Mouse (Mus musculus): ENCODE results near the gene Fryl. TPM values are rescaled to one million over a fixed set of nuclear protein-coding genes. Genes with fewer than 3 reads are reported as not detected.

Gene Fryl
- polyA plus RNA-seq, 1 experiment: 15.3 TPM

GRCm38 (mm10) chr5:72984091-72984490 lies 272.3 kb downstream of the Fryl start:
- no peak overlapping the region for H3ac ChIP-seq (ENCODE audit: control insufficient read depth, insufficient read length)
- no peaks in the 10 kb centered on the region for H3K79me2 ChIP-seq (ENCODE audit: control insufficient read depth, insufficient read depth)
- no peak overlapping the region for H3K4me3 ChIP-seq
- peaks cover 11% of the 10 kb centered on the region for H3K36me3 ChIP-seq (ENCODE audit: control insufficient read depth, insufficient read depth)
- no peaks in the 10 kb centered on the region for H3K27me3 ChIP-seq (ENCODE audit: control insufficient read depth, insufficient read depth, insufficient read length)
- no peak overlapping the region for H3K4me2 ChIP-seq (ENCODE audit: low read depth)
- no peak for TF ChIP-seq USF1 (IDR thresholded peaks at IDR 0.05; ENCODE audit: low read depth)

- Histone ChIP-seq H3K27me3 (ENCODE audit: control insufficient read depth, insufficient read depth, insufficient read length) (no peaks in the 10 kb centered on the region), H3K36me3 (ENCODE audit: control insufficient read depth, insufficient read depth) (peaks cover 26% of the 10 kb centered on the region), H3K4me2 (ENCODE audit: low read depth) (no peak overlapping the region), H3K79me2 (ENCODE audit: control insufficient read depth, insufficient read depth) (no peaks in the 10 kb centered on the region), H3K4me3 (no peak overlapping the region), H3ac (ENCODE audit: control insufficient read depth, insufficient read length) (no peak overlapping the region)
- TF ChIP-seq SRF (IDR thresholded peaks at IDR 0.05; ENCODE audit: control insufficient read depth, insufficient read length, low read depth): no peak
- no peak for TF ChIP-seq POLR2A (IDR thresholded peaks at IDR 0.05; ENCODE audit: insufficient read length, low read depth)
- TF ChIP-seq MAX (IDR thresholded peaks at IDR 0.05; ENCODE audit: low read depth): no peak
- TF ChIP-seq REST (IDR thresholded peaks at IDR 0.05; ENCODE audit: insufficient read depth, insufficient read length): no peak
- no peak for TF ChIP-seq USF1 (IDR thresholded peaks at IDR 0.05; ENCODE audit: low read depth)
- TF ChIP-seq MYOG (IDR thresholded peaks at IDR 0.05; ENCODE audit: control insufficient read depth in 1 of 3, insufficient read depth in 1 of 3, insufficient read length in 2 of 3, low read depth in 2 of 3): no peak
- TF ChIP-seq E2F4 (IDR thresholded peaks at IDR 0.05; ENCODE audit: insufficient read depth): no peak
- no peak for TF ChIP-seq TCF12 (IDR thresholded peaks at IDR 0.05; ENCODE audit: insufficient read depth, poor library complexity, severe bottlenecking)
- no peak for TF ChIP-seq TCF3 (IDR thresholded peaks at IDR 0.05; ENCODE audit: insufficient read length, low read depth)
- TF ChIP-seq POLR2AphosphoS2 (IDR thresholded peaks at IDR 0.05; ENCODE audit: insufficient read length, low read depth): no peak
- no peak for TF ChIP-seq MYOD1 (IDR thresholded peaks at IDR 0.05; ENCODE audit: control insufficient read depth in 1 of 3, insufficient read length in 2 of 3, low read depth in 2 of 3)
- no peak for TF ChIP-seq CEBPB (IDR thresholded peaks at IDR 0.05; ENCODE audit: insufficient read depth, poor library complexity, severe bottlenecking)
Measured at GRCm38 (mm10) chr5:72976539-72976938, 279.9 kb downstream of the Fryl start.

- no peaks in the 10 kb centered on the region for H3K79me2 ChIP-seq (ENCODE audit: control insufficient read depth, insufficient read depth)
- no peak overlapping the region for H3ac ChIP-seq (ENCODE audit: control insufficient read depth, insufficient read length)
- H3K4me2 ChIP-seq (ENCODE audit: low read depth): no peak overlapping the region
- H3K36me3 ChIP-seq (ENCODE audit: control insufficient read depth, insufficient read depth): peaks cover 27% of the 10 kb centered on the region
- H3K4me3 ChIP-seq: no peak overlapping the region
- no peaks in the 10 kb centered on the region for H3K27me3 ChIP-seq (ENCODE audit: control insufficient read depth, insufficient read depth, insufficient read length)
- TF ChIP-seq USF1 (IDR thresholded peaks at IDR 0.05; ENCODE audit: low read depth): no peak
- TF ChIP-seq CEBPB (IDR thresholded peaks at IDR 0.05; ENCODE audit: insufficient read depth, poor library complexity, severe bottlenecking): no peak
- TF ChIP-seq TCF12 (IDR thresholded peaks at IDR 0.05; ENCODE audit: insufficient read depth, poor library complexity, severe bottlenecking): no peak
- no peak for TF ChIP-seq TCF3 (IDR thresholded peaks at IDR 0.05; ENCODE audit: insufficient read length, low read depth)
- TF ChIP-seq MYOD1 (IDR thresholded peaks at IDR 0.05; ENCODE audit: control insufficient read depth in 1 of 3, insufficient read length in 2 of 3, low read depth in 2 of 3): no peak
- TF ChIP-seq MAX (IDR thresholded peaks at IDR 0.05; ENCODE audit: low read depth): no peak
- TF ChIP-seq MYOG (IDR thresholded peaks at IDR 0.05; ENCODE audit: control insufficient read depth in 1 of 3, insufficient read depth in 1 of 3, insufficient read length in 2 of 3, low read depth in 2 of 3): no peak
- TF ChIP-seq POLR2A (IDR thresholded peaks at IDR 0.05; ENCODE audit: insufficient read length, low read depth): no peak
- no peak for TF ChIP-seq REST (IDR thresholded peaks at IDR 0.05; ENCODE audit: insufficient read depth, insufficient read length)
- no peak for TF ChIP-seq E2F4 (IDR thresholded peaks at IDR 0.05; ENCODE audit: insufficient read depth)
- no peak for TF ChIP-seq POLR2AphosphoS2 (IDR thresholded peaks at IDR 0.05; ENCODE audit: insufficient read length, low read depth)
- TF ChIP-seq SRF (IDR thresholded peaks at IDR 0.05; ENCODE audit: control insufficient read depth, insufficient read length, low read depth): no peak
Measured at GRCm38 (mm10) chr5:72975996-72976395, 280.4 kb downstream of the Fryl start.

- no peaks in the 10 kb centered on the region for H3K27me3 ChIP-seq (ENCODE audit: control insufficient read depth, insufficient read depth, insufficient read length)
- H3K79me2 ChIP-seq (ENCODE audit: control insufficient read depth, insufficient read depth): no peaks in the 10 kb centered on the region
- peaks cover 21% of the 10 kb centered on the region for H3K36me3 ChIP-seq (ENCODE audit: control insufficient read depth, insufficient read depth)
- H3ac ChIP-seq (ENCODE audit: control insufficient read depth, insufficient read length): no peak within 1 kb of the TSS
- TF ChIP-seq TCF12 (IDR thresholded peaks at IDR 0.05; ENCODE audit: insufficient read depth, poor library complexity, severe bottlenecking) (no peak), POLR2AphosphoS2 (IDR thresholded peaks at IDR 0.05; ENCODE audit: insufficient read length, low read depth) (no peak), MYOG (IDR thresholded peaks at IDR 0.05; ENCODE audit: control insufficient read depth in 1 of 3, insufficient read depth in 1 of 3, insufficient read length in 2 of 3, low read depth in 2 of 3) (no peak), E2F4 (IDR thresholded peaks at IDR 0.05; ENCODE audit: insufficient read depth) (no peak), TCF3 (IDR thresholded peaks at IDR 0.05; ENCODE audit: insufficient read length, low read depth) (no peak), MAX (IDR thresholded peaks at IDR 0.05; ENCODE audit: low read depth) (no peak), CEBPB (IDR thresholded peaks at IDR 0.05; ENCODE audit: insufficient read depth, poor library complexity, severe bottlenecking) (no peak), POLR2A (IDR thresholded peaks at IDR 0.05; ENCODE audit: insufficient read length, low read depth) (no peak), REST (IDR thresholded peaks at IDR 0.05; ENCODE audit: insufficient read depth, insufficient read length) (no peak), MYOD1 (IDR thresholded peaks at IDR 0.05; ENCODE audit: control insufficient read depth in 1 of 3, insufficient read length in 2 of 3, low read depth in 2 of 3) (no peak), SRF (IDR thresholded peaks at IDR 0.05; ENCODE audit: control insufficient read depth, insufficient read length, low read depth) (no peak), USF1 (IDR thresholded peaks at IDR 0.05; ENCODE audit: low read depth) (no peak)
- no peak within 1 kb of the TSS for H3K4me3 ChIP-seq
- no peak within 1 kb of the TSS for H3K4me2 ChIP-seq (ENCODE audit: low read depth)
Measured at GRCm38 (mm10) chr5:72974602-72975001, 281.8 kb downstream of the Fryl start, which contains the start of gene Gm10135. Gene Gm10135, minus strand, starts transcription at chr5:72974702.

- Histone ChIP-seq H3K27me3 (ENCODE audit: control insufficient read depth, insufficient read depth, insufficient read length) (no peaks in the 10 kb centered on the region), H3K36me3 (ENCODE audit: control insufficient read depth, insufficient read depth) (peaks cover 14% of the 10 kb centered on the region), H3ac (ENCODE audit: control insufficient read depth, insufficient read length) (no peak overlapping the region), H3K79me2 (ENCODE audit: control insufficient read depth, insufficient read depth) (no peaks in the 10 kb centered on the region), H3K4me3 (no peak overlapping the region), H3K4me2 (ENCODE audit: low read depth) (no peak overlapping the region)
- TF ChIP-seq CEBPB (IDR thresholded peaks at IDR 0.05; ENCODE audit: insufficient read depth, poor library complexity, severe bottlenecking) (no peak), TCF3 (IDR thresholded peaks at IDR 0.05; ENCODE audit: insufficient read length, low read depth) (no peak), MYOG (IDR thresholded peaks at IDR 0.05; ENCODE audit: control insufficient read depth in 1 of 3, insufficient read depth in 1 of 3, insufficient read length in 2 of 3, low read depth in 2 of 3) (no peak), REST (IDR thresholded peaks at IDR 0.05; ENCODE audit: insufficient read depth, insufficient read length) (no peak), POLR2A (IDR thresholded peaks at IDR 0.05; ENCODE audit: insufficient read length, low read depth) (no peak), POLR2AphosphoS2 (IDR thresholded peaks at IDR 0.05; ENCODE audit: insufficient read length, low read depth) (no peak), MAX (IDR thresholded peaks at IDR 0.05; ENCODE audit: low read depth) (no peak), TCF12 (IDR thresholded peaks at IDR 0.05; ENCODE audit: insufficient read depth, poor library complexity, severe bottlenecking) (no peak), MYOD1 (IDR thresholded peaks at IDR 0.05; ENCODE audit: control insufficient read depth in 1 of 3, insufficient read length in 2 of 3, low read depth in 2 of 3) (no peak), SRF (IDR thresholded peaks at IDR 0.05; ENCODE audit: control insufficient read depth, insufficient read length, low read depth) (no peak), USF1 (IDR thresholded peaks at IDR 0.05; ENCODE audit: low read depth) (no peak), E2F4 (IDR thresholded peaks at IDR 0.05; ENCODE audit: insufficient read depth) (no peak)
Measured at GRCm38 (mm10) chr5:72972934-72973333, 283.5 kb downstream of the Fryl start.

All from myocyte (in vitro differentiated cells).